Mouse (Mus musculus) embryonic facial prominence, embryonic 13.5 days (tissue): ENCODE data around the gene Tbcc. TPM values are rescaled to one million over a fixed set of nuclear protein-coding genes. Genes with fewer than 3 reads are reported as not detected.

ENCODE experiments used
- ATAC-seq: fragments of 200-750 bp; cut with Nextera tagmentation; 2 replicates; pipeline ENCODE4 v1.8.0; 2017; ENCODE audit warnings: low read depth; ENCODE audit not compliant: insufficient number of reproducible peaks, insufficient read depth, low FRiP score, low TSS enrichment
- H3K27ac ChIP-seq: fragments of 300-500 bp; sonication (generic); 2 replicates; pipeline ENCODE4 v1.5.1; 2015; ENCODE audit warnings: moderate library complexity, mild to moderate bottlenecking, inconsistent platforms
- H3K27me3 ChIP-seq: fragments of 300-500 bp; sonication (generic); 2 replicates; pipeline ENCODE4 v1.6.1; 2015; ENCODE audit warnings: mild to moderate bottlenecking, inconsistent platforms
- H3K36me3 ChIP-seq: fragments of 300-500 bp; sonication (generic); 2 replicates; pipeline ENCODE4 v1.6.1; 2015; ENCODE audit warnings: mild to moderate bottlenecking, inconsistent platforms
- H3K4me1 ChIP-seq: fragments of 300-500 bp; sonication (generic); 2 replicates; pipeline ENCODE4 v1.6.1; 2015; ENCODE audit warnings: inconsistent platforms
- H3K4me2 ChIP-seq: fragments of 300-500 bp; sonication (generic); 2 replicates; pipeline ENCODE4 v1.6.1; 2015; ENCODE audit warnings: moderate library complexity, mild to moderate bottlenecking, inconsistent platforms
- H3K4me3 ChIP-seq: fragments of 300-500 bp; sonication (generic); 2 replicates; pipeline ENCODE4 v1.5.1; 2015; ENCODE audit warnings: mild to moderate bottlenecking, inconsistent platforms
- H3K9ac ChIP-seq: fragments of 300-500 bp; sonication (generic); 2 replicates; pipeline ENCODE4 v1.6.1; 2015; ENCODE audit warnings: mild to moderate bottlenecking, inconsistent platforms
- H3K9me3 ChIP-seq: fragments of 300-500 bp; sonication (generic); 2 replicates; pipeline ENCODE4 v1.6.1; 2016; ENCODE audit warnings: inconsistent platforms
- WGBS: fragments of 180-500 bp; shearing (Covaris S2); methylation state at CpG from one replicate; pipeline ENCODE4 v1.1.7; 2015; ENCODE audit warnings: mixed read lengths; 5-methylcytosine and 5-hydroxymethylcytosine counted together
- polyA plus RNA-seq: library from polyadenylated mRNA; unstranded; fragments of >200 nt; fragmentation: Nextera tagmentation; extraction: Ambion mirVana; gene quantifications from 2 replicates; pipeline ENCODE4 v1.2.1, GENCODE M21; 2015

The Tbcc gene
- polyA plus RNA-seq, 1 experiment from 2014 or later, result 63.3 TPM

GRCm38 (mm10) chr17:46885910-46886643 is 4.4 kb upstream of the Tbcc start:
- WGBS, result 48% methylated on average over 17 of the region's 17 CpGs
- Histone ChIP-seq H3K36me3 (no peaks in the 10 kb centered on the region), H3K9ac (peak overlapping the region; percentile 55; the same call in 1 of the 2 replicates), H3K9me3 (no peaks in the 10 kb centered on the region), H3K27me3 (no peaks in the 10 kb centered on the region), H3K4me3 (no peak overlapping the region), H3K4me1 (peaks cover 15% of the 10 kb centered on the region), H3K27ac (no peak overlapping the region; the same call in 1 of the 2 replicates), H3K4me2 (no peak overlapping the region)
- no peak for ATAC-seq

- WGBS, result 34% methylated on average over 16 of the region's 16 CpGs
- no peaks in the 10 kb centered on the region for H3K27me3 ChIP-seq
- peak overlapping the region; percentile 82 for H3K4me2 ChIP-seq
- no peak for ATAC-seq
- peaks cover 33% of the 10 kb centered on the region for H3K4me1 ChIP-seq
- H3K9me3 ChIP-seq, result no peaks in the 10 kb centered on the region
- peak overlapping the region; percentile 84 for H3K9ac ChIP-seq
- peaks cover 13% of the 10 kb centered on the region for H3K36me3 ChIP-seq
- H3K4me3 ChIP-seq, result peak overlapping the region; percentile 95
- peak overlapping the region; percentile 99; the same call in 1 of the 2 replicates for H3K27ac ChIP-seq
These were observed 1.8 kb upstream of the Tbcc start for GRCm38 (mm10) chr17:46888511-46889212.

- under 1% methylated on average over 44 of the region's 44 CpGs for WGBS
- Histone ChIP-seq H3K4me1 (peaks cover 33% of the 10 kb centered on the region), H3K36me3 (peaks cover 17% of the 10 kb centered on the region), H3K9ac (peak overlapping the region; percentile 84), H3K4me2 (peak overlapping the region; percentile 82), H3K27ac (peak overlapping the region; percentile 99), H3K4me3 (peak overlapping the region; percentile 95), H3K9me3 (no peaks in the 10 kb centered on the region), H3K27me3 (no peaks in the 10 kb centered on the region)
- peak; percentile 38; the same call in 1 of the 2 replicates for ATAC-seq
These were observed 917 bp upstream of the Tbcc start for GRCm38 (mm10) chr17:46889450-46890084.

GRCm38 (mm10) chr17:46890843-46891594 is 535 bp downstream of the Tbcc start:
- Histone ChIP-seq H3K27me3 (no peaks in the 10 kb centered on the region), H3K9me3 (no peaks in the 10 kb centered on the region), H3K4me3 (peak overlapping the region; percentile 95), H3K4me2 (peak overlapping the region; percentile 99), H3K36me3 (peaks cover 17% of the 10 kb centered on the region), H3K9ac (peak overlapping the region; percentile 95), H3K4me1 (peaks cover 28% of the 10 kb centered on the region), H3K27ac (peak overlapping the region; percentile 89)
- WGBS, result 2% methylated on average over 64 of the region's 64 CpGs
- peak; percentile 2 for ATAC-seq

- no peak for ATAC-seq
These were observed 4.9 kb downstream of the Tbcc start for GRCm38 (mm10) chr17:46895426-46895825.

GRCm38 (mm10) chr17:46897221-46897950 is 6.9 kb downstream of the Tbcc start:
- no peak overlapping the region for H3K9ac ChIP-seq
- WGBS, result 44% methylated on average over 13 of the region's 13 CpGs
- no peak for ATAC-seq

More at GRCm38 (mm10) chr17:46895426-46895825, 4.9 kb downstream of the Tbcc start:
- WGBS, result 89% methylated on average over 9 of the region's 9 CpGs
- H3K9ac ChIP-seq, result no peak overlapping the region
- H3K9me3 ChIP-seq, result 0 out of 2 replicates have a peak, but pooled peaks cover 3% of the 10 kb centered on the region
- H3K27ac ChIP-seq, result no peak overlapping the region
- peaks cover 25% of the 10 kb centered on the region for H3K4me1 ChIP-seq
- H3K4me2 ChIP-seq, result no peak overlapping the region
- H3K27me3 ChIP-seq, result no peaks in the 10 kb centered on the region
- no peak overlapping the region for H3K4me3 ChIP-seq
- H3K36me3 ChIP-seq, result peaks cover 17% of the 10 kb centered on the region

GRCm38 (mm10) chr17:46900941-46901340 is 10.5 kb downstream of the Tbcc start:
- 53% methylated on average over 2 of the region's 2 CpGs for WGBS
- no peak for ATAC-seq
- Histone ChIP-seq H3K4me1 (peaks cover 4% of the 10 kb centered on the region; the same call in 1 of the 2 replicates), H3K4me3 (no peak overlapping the region), H3K36me3 (no peaks in the 10 kb centered on the region), H3K9ac (no peak overlapping the region), H3K9me3 (0 out of 2 replicates have a peak, but pooled peaks cover 3% of the 10 kb centered on the region), H3K4me2 (no peak overlapping the region), H3K27me3 (no peaks in the 10 kb centered on the region), H3K27ac (no peak overlapping the region)

More at GRCm38 (mm10) chr17:46897221-46897950, 6.9 kb downstream of the Tbcc start:
- Histone ChIP-seq H3K4me3 (no peak overlapping the region), H3K4me2 (no peak overlapping the region), H3K9me3 (0 out of 2 replicates have a peak, but pooled peaks cover 3% of the 10 kb centered on the region), H3K4me1 (peaks cover 12% of the 10 kb centered on the region), H3K27ac (no peak overlapping the region), H3K27me3 (no peaks in the 10 kb centered on the region), H3K36me3 (peaks cover 13% of the 10 kb centered on the region)

- Histone ChIP-seq H3K27me3 (no peaks in the 10 kb centered on the region), H3K27ac (no peak overlapping the region), H3K9me3 (no peaks in the 10 kb centered on the region), H3K36me3 (no peaks in the 10 kb centered on the region), H3K9ac (no peak overlapping the region), H3K4me3 (no peak overlapping the region), H3K4me1 (no peaks in the 10 kb centered on the region), H3K4me2 (no peak overlapping the region)
- no peak for ATAC-seq
- WGBS, result 20% methylated on average over 19 of the region's 19 CpGs
These were observed 13.5 kb downstream of the Tbcc start for GRCm38 (mm10) chr17:46903876-46904490.

- 89% methylated on average over 10 of the region's 10 CpGs for WGBS
- H3K4me3 ChIP-seq, result no peak within 1 kb of the TSS
- H3K9me3 ChIP-seq, result no peaks in the 10 kb centered on the region
- H3K4me1 ChIP-seq, result 0 out of 2 replicates have a peak, but pooled peaks cover 6% of the 10 kb centered on the region
- H3K36me3 ChIP-seq, result no peaks in the 10 kb centered on the region
- no peak within 1 kb of the TSS for H3K4me2 ChIP-seq
- no peak for ATAC-seq
- no peaks in the 10 kb centered on the region for H3K27me3 ChIP-seq
- H3K27ac ChIP-seq, result no peak within 1 kb of the TSS
- H3K9ac ChIP-seq, result no peak within 1 kb of the TSS
These were observed 19.7 kb downstream of the Tbcc start, which contains the start of gene Prph2 for GRCm38 (mm10) chr17:46910186-46910585. TSS of gene Prph2 (plus strand) at chr17:46910459.

GRCm38 (mm10) chr17:46912331-46912730 is 21.8 kb downstream of the Tbcc start:
- ATAC-seq, result no peak
- 30% methylated on average over 6 of the region's 6 CpGs for WGBS
- H3K4me2 ChIP-seq, result no peak overlapping the region

More at GRCm38 (mm10) chr17:46912331-46912730, 21.8 kb downstream of the Tbcc start:
- Histone ChIP-seq H3K9ac (no peak overlapping the region), H3K27me3 (no peaks in the 10 kb centered on the region), H3K4me1 (0 out of 2 replicates have a peak, but pooled peaks cover 6% of the 10 kb centered on the region), H3K27ac (no peak overlapping the region), H3K9me3 (no peaks in the 10 kb centered on the region), H3K36me3 (no peaks in the 10 kb centered on the region), H3K4me3 (no peak overlapping the region)
